Mouse (Mus musculus): ENCODE measurements at regions not wholly inside any gene's neighbourhood (a gene's known extent, or its start where the extent isn't known, plus 50 kb on each side); places are given as distances from the start of the nearest gene placed in this dataset.

- no peak for DNase-seq
Observed at GRCm38 (mm10) chr10:123997260-123997659, 733.5 kb downstream of the Fam19a2 start.

DNA sequence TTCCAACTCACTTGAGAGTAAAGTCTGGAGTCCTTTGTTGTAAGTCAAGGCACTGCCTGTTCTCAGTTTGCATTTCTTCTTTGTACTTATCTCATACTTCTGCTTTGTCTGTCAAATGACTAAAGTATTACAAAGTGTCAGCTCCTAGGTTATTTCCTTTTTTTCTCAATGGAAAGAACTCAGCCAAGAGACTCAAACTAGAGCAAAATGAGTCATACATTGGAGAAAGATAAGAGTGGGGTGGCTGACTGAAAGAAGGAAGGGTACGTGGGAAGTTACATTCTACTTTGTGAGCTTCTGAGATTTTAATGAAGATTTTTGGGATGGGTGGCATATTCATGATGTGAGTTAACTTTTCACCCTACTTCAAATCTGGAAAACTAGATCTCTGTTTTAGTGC lies 735.2 kb downstream of the Fam19a2 start:
- no peak for DNase-seq

- DNase-seq = no peak
Observed at GRCm38 (mm10) chr10:124045031-124045430, 781.2 kb downstream of the Fam19a2 start.

- no peak for DNase-seq
Observed at GRCm38 (mm10) chr10:124045791-124046190, 782.0 kb downstream of the Fam19a2 start.

GRCm38 (mm10) chr10:124082756-124083155 lies 819.0 kb downstream of the Fam19a2 start:
- no peak for DNase-seq

DNA sequence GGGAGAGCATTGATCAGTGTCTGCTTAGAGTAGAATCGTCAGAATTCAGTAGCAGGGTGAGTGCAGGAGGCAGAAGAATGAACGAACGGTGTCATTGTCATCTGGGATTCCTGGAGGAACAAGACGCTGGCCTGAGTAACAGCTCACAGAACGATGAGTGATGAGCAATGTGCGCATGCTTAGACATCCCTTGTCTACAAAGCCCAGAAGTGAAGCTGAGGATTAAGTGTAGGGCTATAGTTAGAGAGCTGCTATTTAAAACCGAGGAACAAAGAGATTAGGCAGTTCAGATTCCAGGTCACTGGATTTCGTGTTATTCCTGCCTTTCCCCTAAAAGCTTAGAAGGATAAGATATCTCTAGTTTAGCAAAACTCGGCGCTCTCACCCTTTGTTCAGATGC lies 826.8 kb downstream of the Fam19a2 start:
- DNase-seq = no peak

GRCm38 (mm10) chr10:124091364-124091763 lies 827.6 kb downstream of the Fam19a2 start:
- no peak for DNase-seq

DNA sequence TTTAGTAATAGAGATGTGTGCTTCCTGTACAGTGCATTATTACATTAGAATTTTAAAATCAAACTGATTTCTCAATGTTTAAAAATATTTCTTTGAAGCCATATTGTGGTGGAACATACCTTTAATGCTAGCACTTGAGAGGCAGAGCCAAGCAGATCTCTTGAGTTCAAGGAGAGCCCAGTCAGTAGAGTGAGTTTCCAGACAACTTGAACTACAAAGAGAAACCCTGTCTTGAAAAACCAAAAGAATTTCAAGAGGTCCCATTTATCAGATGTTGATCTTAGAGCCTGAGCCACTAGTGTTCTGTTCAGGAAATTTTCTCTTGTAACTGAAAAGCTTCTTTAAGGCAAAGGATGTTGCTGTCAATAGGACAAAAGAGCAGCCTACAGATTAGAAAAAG lies 855.8 kb downstream of the Fam19a2 start:
- no peak for DNase-seq

DNA sequence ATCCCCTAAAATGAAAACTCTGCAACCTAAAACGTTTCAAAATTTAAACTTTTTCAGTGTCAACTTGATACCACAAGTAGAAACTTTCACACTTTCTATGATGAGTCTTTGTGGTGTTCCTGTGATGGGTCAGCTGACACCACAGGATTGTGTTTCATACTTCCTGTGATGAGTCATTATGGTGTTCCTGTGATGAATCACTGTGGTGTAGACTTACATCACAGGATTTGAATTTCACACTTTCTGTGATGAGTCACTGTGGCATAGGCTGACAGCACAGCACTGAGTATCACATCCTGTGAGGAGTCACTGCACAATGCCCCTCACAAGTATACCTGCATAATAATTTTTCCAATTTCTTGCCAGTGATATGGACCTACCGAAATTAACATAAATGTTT lies 874.7 kb downstream of the Fam19a2 start:
- no peak for DNase-seq

- no peak for DNase-seq
Observed at GRCm38 (mm10) chr10:124142336-124142735, 878.5 kb downstream of the Fam19a2 start.

GRCm38 (mm10) chr10:124146751-124147469 lies 883.1 kb downstream of the Fam19a2 start:
- no peak for DNase-seq

DNA sequence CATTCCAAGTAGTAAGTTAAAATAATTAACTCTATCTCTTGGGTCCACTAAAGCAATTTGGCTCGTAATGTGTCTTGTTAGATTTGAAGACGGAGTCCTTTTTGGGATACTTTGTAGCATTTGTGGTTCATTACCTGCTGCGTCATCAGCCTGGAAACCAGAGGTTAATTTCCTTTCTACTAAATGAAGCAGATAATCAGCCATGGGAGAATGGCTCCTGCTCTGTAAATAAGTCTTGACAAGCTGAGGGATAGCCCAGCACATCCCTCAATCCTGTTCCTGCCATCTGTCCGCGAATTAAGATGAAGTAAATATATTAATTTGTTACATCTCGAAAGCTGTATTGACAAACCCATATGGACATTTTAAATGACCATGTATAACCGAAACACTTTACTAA lies 899.6 kb downstream of the Fam19a2 start:
- no peak for DNase-seq

- DNase-seq = no peak
Observed at GRCm38 (mm10) chr10:124175598-124175997, 911.8 kb downstream of the Fam19a2 start.

- no peak for DNase-seq
Observed at GRCm38 (mm10) chr10:124208317-124208716, 944.5 kb downstream of the Fam19a2 start.

- DNase-seq = no peak
Observed at GRCm38 (mm10) chr10:124219461-124219860, 955.7 kb downstream of the Fam19a2 start.

- DNase-seq = no peak
Observed at GRCm38 (mm10) chr10:124222068-124222467, 958.3 kb downstream of the Fam19a2 start.

DNA sequence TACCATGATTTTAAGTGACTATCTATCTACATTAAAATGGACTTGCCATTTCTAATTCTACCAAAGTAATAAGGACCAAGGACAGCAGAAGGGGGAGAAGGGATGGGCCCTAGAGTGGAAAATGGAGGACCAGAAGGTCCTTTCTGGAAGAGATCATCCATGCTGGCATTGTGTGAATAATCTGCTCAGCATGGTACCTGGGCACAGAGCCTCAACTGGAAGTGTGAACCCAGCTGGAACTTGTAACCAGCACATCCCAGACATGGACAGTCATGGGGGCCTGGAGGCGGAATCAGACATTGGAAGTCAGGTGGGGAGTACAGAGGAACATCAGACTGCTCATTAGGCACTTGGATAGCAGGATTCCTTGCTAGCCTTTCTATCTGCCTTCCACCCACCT lies 963.3 kb downstream of the Fam19a2 start:
- DNase-seq = no peak

- no peak for DNase-seq
Observed at GRCm38 (mm10) chr10:124249358-124249757, 985.6 kb downstream of the Fam19a2 start.

GRCm38 (mm10) chr10:124250004-124250403 lies 986.2 kb downstream of the Fam19a2 start:
- no peak for DNase-seq

DNA sequence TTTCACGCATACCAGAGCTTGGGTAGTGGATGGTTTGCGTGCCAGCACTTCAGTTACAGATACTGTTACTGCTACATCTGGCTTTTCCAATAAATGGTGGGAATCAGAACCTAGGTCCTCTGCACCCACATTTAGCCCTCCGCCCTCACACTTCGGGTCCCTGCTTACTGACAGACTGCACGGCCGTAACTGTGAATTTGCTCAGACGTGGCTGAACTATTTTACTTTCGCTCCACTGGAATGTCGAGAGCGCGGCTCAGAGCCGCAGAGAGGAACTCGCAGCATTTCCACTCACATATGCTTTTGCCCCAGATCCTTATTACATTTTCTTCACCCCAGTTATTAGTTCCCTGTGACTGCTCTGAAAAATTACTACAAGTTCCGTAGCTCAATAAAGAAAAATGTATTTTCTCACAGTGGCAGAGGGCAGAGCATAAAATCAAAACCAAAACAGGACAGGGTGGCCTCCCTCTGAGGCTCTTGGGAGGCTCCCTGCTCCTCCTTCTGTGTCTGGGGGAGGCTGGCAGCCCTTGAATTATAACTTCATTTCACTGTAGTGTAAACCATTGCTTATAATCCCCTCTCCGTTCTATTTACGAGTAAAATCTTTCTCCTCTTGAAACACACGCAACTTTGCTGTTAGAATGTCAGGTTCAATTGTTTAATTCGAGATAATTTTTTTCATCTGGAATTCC lies 1024.7 kb downstream of the Fam19a2 start:
- no peak for DNase-seq

- DNase-seq = no peak
Observed at GRCm38 (mm10) chr10:124297198-124297677, 1033.4 kb downstream of the Fam19a2 start.

GRCm38 (mm10) chr10:124304683-124305082 lies 1040.9 kb downstream of the Fam19a2 start:
- no peak for DNase-seq

DNA sequence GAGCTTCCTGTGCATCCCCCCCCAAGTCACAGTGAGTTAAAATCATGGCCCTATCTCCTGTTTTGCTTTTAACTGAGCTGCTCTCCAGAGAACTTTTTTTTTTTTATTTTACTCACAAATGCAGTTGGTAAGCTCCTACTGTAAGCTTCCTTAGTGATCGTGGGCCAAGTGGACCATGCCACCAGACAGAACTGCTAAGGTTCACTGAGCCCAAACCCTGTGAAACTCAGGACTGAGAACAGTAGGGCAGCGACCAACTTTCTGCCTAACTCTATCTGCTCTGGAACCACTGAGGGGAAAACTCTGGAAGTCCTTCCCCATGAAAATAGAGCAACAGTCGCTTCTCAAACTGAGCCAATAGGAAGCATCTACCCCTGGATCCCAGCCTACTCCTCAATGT lies 1041.8 kb downstream of the Fam19a2 start:
- DNase-seq = no peak

- no peak for DNase-seq
Observed at GRCm38 (mm10) chr10:124318761-124319160, 1055.0 kb downstream of the Fam19a2 start.
